Mouse (Mus musculus): ENCODE measurements around the gene Olfr470.
"Not testable (repeated sequence)": the region's sequence is repeated elsewhere in the genome, so short reads cannot be mapped to it uniquely, and the experiment has no call there.

Olfr470 gene

DNA sequence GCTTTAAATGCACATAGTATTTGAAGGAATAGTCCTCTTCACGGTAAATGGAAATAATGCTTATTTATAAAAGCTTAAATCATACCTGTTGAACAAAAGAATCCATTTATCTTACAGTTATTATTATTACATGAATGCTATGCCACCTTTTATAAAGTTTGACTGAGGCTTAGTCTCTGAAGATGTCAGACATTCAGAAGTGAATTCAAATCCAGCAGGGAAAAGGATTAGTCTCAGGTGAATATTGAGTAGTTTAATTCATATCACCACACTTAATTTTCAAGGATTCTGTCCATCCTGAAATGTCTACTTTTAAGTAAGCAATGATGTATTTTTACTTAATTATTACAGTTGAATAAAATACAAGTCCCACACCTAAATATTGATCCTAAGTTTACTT is at the start of gene Olfr470:
TSS of gene Olfr470 (minus strand) at position 101 of the 400 bp plus-strand sequence.
- not testable (repeated sequence) for DNase-seq (ENCODE audit: extremely low spot score, low spot score)

DNA sequence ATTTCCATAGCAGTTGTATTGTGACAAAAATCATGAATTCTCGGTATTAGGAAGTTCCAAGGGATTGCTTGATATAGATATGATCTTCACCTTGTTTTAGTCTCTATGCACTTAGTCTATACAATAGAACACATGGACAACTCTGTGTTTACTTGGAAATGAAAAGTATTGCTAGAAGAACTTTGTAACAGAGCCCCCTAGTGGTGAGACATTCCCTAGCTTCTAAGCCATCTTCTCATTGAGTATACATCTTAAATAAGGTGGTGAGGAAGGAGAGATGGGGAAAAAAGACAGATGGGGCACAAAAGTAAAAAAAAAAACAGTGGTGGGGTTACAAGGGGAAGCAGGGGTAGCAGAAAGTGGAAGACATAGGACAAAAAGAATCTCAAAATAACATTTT is 5.6 kb downstream of the Olfr470 start:
- DNase-seq (ENCODE audit: extremely low spot score, low spot score) = no peak

DNA sequence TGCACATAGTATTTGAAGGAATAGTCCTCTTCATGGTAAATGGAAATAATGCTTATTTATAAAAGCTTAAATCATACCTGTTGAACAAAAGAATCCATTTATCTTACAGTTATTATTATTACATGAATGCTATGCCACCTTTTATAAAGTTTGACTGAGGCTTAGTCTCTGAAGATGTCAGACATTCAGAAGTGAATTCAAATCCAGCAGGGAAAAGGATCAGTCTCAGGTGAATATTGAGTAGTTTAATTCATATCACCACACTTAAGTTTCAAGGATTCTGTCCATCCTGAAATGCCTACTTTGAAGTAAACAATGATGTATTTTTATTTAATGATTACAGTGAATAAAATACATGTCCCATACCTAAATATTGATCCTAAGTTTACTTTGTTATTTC is 21.8 kb downstream of the Olfr470 start, which contains the start of gene Olfr469:
TSS of gene Olfr469 (minus strand) at position 101 of the 400 bp plus-strand sequence.
- not testable (repeated sequence) for DNase-seq (ENCODE audit: extremely low spot score, low spot score)

DNA sequence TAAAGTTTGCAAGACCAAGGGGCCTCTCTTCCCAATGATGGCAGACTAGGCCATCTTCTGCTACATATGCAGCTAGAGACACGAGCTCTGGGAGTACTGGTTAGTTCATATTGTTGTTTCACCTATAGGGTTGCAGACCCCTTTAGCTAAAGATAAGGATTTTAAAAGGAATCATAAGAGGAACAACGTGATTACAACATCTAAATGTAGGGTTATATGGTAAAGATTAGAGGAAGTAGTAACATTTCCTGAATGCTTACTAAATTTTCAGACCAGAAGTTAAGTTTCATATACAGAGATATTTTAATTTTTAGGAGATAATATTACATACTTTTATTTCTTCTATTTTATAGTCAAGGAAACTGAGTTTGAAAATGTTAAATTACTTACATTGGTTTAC is 23.4 kb downstream of the Olfr470 start:
- DNase-seq (ENCODE audit: extremely low spot score, low spot score) = not testable (repeated sequence)

DNA sequence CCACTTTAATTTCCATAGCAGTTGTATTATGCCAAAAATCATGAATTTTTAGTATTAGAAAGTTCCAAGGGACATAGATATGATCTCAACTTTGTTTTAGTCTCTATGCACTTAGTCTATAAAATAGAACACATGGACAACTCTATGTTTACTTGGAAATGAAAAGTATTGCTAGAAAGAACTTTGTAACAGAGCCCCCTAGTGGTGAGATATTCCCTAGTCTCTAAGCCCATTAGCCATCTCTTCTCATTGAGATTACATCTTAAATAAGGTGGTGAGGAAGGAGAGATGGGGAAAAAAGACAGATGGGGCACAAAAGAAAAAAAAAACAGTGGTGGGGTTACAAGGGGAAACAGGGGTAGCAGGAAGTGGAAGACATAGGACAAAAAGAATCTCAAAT is 27.8 kb downstream of the Olfr470 start:
- DNase-seq (ENCODE audit: extremely low spot score, low spot score) = no peak

DNA sequence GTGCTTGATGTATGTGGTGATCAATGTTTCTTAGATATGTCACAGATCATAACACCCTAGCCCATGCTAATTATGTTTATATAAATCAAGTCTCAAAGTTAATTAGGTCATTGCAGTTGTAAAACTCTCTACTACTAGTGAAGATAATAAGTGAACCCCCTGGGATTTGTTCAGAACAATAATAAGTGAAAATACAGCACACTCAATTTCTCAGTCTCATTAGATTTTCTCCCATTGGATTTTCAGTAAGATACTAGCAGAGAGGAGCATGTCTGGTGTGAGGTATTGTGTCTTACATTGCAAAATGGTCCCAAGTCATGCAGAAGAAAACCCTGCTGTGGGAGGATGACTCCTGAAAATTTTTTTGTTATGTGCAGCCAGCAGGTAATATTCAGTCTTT is 35.3 kb downstream of the Olfr470 start, which contains the start of gene Olfr467:
TSS of gene Olfr467 (plus strand) at position 301 of the 400 bp plus-strand sequence.
- DNase-seq (ENCODE audit: extremely low spot score, low spot score) = no peak

DNA sequence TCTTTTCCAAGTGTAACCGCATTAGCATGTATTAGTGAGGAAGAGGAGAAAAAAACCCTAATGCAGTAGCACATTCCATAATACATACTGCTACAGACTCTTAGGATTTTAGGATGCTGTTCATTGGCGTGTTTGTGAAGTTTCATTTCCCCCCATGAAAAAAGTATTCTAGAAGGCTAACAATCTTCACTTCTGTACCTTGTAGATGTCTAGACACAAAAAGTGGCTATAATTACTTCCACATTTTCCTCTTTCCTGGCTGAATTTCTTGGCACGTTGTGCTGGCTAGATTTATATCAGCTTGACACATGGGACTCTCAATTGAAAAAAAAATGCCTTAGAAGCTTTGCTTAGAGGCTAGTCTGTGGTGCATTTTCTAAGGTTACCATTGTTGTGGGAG is 45.2 kb downstream of the Olfr470 start:
- no peak for DNase-seq (ENCODE audit: extremely low spot score, low spot score)

DNA sequence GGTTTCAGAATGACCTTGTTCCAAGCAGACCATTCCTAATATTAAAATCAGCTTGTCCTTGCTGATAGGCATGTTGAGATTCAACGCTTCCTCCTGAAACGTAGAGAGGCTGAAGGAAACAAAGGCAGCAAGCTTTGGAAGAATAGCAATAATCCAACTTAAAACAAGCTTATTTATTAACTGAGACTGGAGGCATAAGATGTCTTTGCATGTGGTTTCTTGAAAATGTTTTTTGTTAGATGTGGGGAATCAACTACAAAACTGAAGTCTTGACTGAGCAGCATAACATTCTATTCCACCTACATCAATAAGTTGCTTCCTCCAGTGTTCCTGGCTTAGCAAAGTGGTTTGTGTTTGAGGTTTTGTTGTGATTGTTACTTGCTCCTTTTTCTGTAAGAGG is 46.2 kb downstream of the Olfr470 start, which contains the start of gene Ovch2:
TSS of gene Ovch2 (minus strand) at position 101 of the 400 bp plus-strand sequence.
- DNase-seq (ENCODE audit: extremely low spot score, low spot score) = no peak

DNA sequence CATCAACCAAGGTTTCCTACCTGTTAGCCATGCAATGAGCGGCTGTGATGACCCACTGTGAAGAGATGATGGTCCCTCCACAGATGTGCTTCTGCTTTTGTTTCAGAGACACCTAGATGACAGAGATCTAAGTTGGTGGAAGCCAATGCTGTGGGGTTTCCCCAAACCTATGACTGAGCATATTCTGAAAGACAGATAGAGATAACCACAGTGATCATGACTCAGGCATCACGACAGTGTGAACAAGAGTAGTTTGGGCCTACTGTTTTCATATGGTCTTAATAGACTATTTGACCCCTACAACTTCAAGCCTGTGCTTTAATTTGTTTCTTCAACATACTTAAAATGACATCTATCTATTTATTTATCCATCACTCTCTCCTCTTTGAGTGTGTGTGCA is 50.8 kb downstream of the Olfr470 start:
- no peak for DNase-seq (ENCODE audit: extremely low spot score, low spot score)
